Mouse (Mus musculus) left cerebral cortex, adult 8-10 months (tissue): ENCODE data around the gene Malsu1. TPM values are rescaled to one million over a fixed set of nuclear protein-coding genes. Genes with fewer than 3 reads are reported as not detected.

ENCODE experiments used
- DNase-seq, 2 experiments: peaks; one replicate each; pipeline ENCODE4 v3.0.0; 2022; ENCODE audit warnings: low spot score in 2 of 2
- total RNA-seq, 4 experiments: library from RNA; stranded (reverse); gene quantifications; 2 replicates each; pipeline ENCODE4 v1.2.4; 2022

Gene Malsu1
- total RNA-seq, 4 experiments from 2014 or later, result 26.3 to 30.5 (median 28.1) TPM

- DNase-seq, result no peak
Measured at GRCm38 (mm10) chr6:49068361-49068760, 5.2 kb upstream of the Malsu1 start.

GRCm38 (mm10) chr6:49074117-49074490 is 509 bp downstream of the Malsu1 start:
- no peak for DNase-seq

- DNase-seq, result no peak
Measured at GRCm38 (mm10) chr6:49077894-49078293, 4.3 kb downstream of the Malsu1 start.

- no peak for DNase-seq
Measured at GRCm38 (mm10) chr6:49079313-49079712, 5.7 kb downstream of the Malsu1 start.

- DNase-seq, result no peak
Measured at GRCm38 (mm10) chr6:49083008-49083407, 9.4 kb downstream of the Malsu1 start.

- no peak for DNase-seq
Measured at GRCm38 (mm10) chr6:49094968-49095367, 21.4 kb downstream of the Malsu1 start.

GRCm38 (mm10) chr6:49096421-49096820 is 22.8 kb downstream of the Malsu1 start:
- DNase-seq, result peak in 1 of 2 experiments; percentile 29

- DNase-seq, result peak; percentile 28 to 72
Measured at GRCm38 (mm10) chr6:49096933-49097461, 23.4 kb downstream of the Malsu1 start.

- DNase-seq, result no peak
Measured at GRCm38 (mm10) chr6:49097596-49098110, 24.1 kb downstream of the Malsu1 start.

- DNase-seq, result no peak
Measured at GRCm38 (mm10) chr6:49099086-49099485, 25.5 kb downstream of the Malsu1 start.

- DNase-seq, result no peak
Measured at GRCm38 (mm10) chr6:49106746-49107500, 33.3 kb downstream of the Malsu1 start.

- no peak for DNase-seq
Measured at GRCm38 (mm10) chr6:49109196-49109595, 35.6 kb downstream of the Malsu1 start.

- no peak for DNase-seq
Measured at GRCm38 (mm10) chr6:49113895-49114294, 40.3 kb downstream of the Malsu1 start.

- no peak for DNase-seq
Measured at GRCm38 (mm10) chr6:49114457-49114856, 40.9 kb downstream of the Malsu1 start.

GRCm38 (mm10) chr6:49115550-49115949 is 42.0 kb downstream of the Malsu1 start:
- DNase-seq, result no peak

GRCm38 (mm10) chr6:49116241-49116640 is 42.6 kb downstream of the Malsu1 start:
- no peak for DNase-seq

- no peak for DNase-seq
Measured at GRCm38 (mm10) chr6:49118446-49118845, 44.9 kb downstream of the Malsu1 start.

GRCm38 (mm10) chr6:49119462-49120135 is 46.0 kb downstream of the Malsu1 start:
- no peak for DNase-seq

GRCm38 (mm10) chr6:49120370-49120769 is 46.8 kb downstream of the Malsu1 start:
- no peak for DNase-seq

GRCm38 (mm10) chr6:49130328-49130727 is 56.7 kb downstream of the Malsu1 start:
- no peak for DNase-seq

- DNase-seq, result no peak
Measured at GRCm38 (mm10) chr6:49131855-49132254, 58.3 kb downstream of the Malsu1 start.

GRCm38 (mm10) chr6:49132352-49133090 is 58.9 kb downstream of the Malsu1 start:
- DNase-seq, result no peak
